Mouse (Mus musculus) common myeloid progenitor, adult 5-6 weeks (primary cell): ENCODE results near the gene Rpl27. TPM values are rescaled to one million over a fixed set of nuclear protein-coding genes. Genes with fewer than 3 reads are reported as not detected.
"Not testable (repeated sequence)": the region's sequence is repeated elsewhere in the genome, so short reads cannot be mapped to it uniquely, and the experiment has no call there.

Experiments
- ATAC-seq: replicated peaks from 2 replicates; pipeline ENCODE4 v1.8.0; 2016; ENCODE audit warnings: low read depth, mild to moderate bottlenecking, moderate TSS enrichment, inconsistent platforms; ENCODE audit not compliant: poor library complexity, severe bottlenecking
- total RNA-seq: library from RNA; stranded (forward); fragments of 200-1000, 187-1606 nt; gene quantifications from 2 replicates; pipeline ENCODE4 v1.2.3, GENCODE M21; 2017

The Rpl27 gene
- total RNA-seq, 1 experiment from 2014 or later = 3,230 TPM

DNA sequence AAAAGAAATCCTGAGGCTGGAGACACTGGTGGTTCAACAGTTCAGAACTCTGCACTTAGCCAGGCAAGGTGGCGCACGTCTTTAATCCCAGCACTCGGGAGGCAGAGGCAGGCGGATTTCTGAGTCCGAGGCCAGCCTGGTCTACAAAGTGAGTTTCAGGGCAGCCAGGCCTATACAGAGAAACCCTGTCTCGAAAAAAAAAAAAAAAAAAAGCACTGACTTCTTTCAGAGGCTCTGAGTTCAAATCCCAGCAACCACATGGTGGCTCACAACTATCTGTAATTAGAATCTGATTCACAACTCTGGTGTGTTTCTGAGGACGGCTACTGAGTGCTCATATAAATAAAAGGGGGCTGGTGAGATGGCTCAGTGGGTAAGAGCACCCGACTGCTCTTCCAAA lies 4.8 kb downstream of the Rpl27 start:
- ATAC-seq = not testable (repeated sequence)

DNA sequence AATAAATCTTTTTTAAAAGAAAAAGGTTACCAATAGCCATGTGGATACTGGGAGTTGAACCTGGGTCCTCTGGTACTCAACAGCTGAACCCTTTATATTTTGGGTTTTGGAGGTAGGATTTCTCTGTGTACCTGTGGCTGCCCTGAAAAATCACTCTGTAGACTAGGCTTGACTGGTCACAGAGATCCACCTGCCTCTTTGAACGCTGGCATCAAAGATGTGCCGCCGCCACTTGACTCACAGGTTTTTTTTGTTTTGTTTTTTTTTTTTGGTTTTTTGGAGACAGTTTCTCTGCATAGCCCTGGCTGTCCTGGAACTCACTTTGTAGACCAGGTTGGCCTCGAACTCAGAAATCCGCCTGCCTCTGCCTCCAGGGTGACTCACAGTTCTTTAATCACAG lies 5.7 kb downstream of the Rpl27 start:
- no peak for ATAC-seq

DNA sequence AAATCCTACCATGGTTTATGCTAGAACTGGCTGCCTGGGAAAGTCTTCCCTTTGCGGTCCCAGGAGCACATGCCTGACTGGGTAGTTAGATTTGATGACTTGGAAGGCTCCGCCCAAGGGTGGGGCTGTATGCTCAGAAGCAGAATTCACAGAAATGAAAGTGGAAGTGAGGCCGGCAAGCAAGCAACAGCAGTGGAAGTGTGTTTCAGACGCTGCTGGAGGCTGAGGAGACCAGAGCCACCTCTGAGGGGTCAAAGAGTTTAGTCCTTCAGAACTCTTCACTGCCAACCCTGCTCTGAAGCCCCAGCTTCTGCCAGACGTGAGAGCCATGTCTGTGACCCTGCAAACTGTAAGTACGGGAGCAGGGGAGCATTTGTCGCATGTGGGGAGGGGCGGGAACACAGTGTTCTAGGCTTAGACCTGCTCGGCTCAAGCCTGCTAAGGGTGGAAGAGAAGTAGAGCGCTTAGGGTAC lies 6.2 kb downstream of the Rpl27 start, which contains the start of gene Ifi35:
Gene Ifi35 (plus strand): TSS at position 134 of the 473 bp plus-strand sequence.
- peak; percentile 91 for ATAC-seq

DNA sequence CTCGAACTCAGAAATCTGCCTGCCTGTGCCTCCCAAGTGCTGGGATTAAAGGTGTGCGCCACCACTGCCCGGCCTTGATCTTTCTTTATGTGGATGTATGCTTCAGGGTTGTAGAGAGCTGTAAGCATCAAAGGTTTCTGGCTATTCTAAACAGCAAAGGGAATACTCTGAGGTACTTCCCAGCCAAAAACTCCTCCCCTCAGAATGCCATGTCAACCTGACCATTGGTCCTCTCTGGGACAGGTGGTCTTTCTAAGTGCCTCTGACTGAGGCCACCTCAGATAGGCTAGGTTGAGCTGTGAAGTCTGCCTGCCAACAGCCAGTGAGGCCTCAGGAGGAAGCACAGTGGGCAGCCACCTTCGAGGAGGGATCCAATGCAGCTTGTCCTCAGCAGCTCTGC lies 6.8 kb downstream of the Rpl27 start:
- ATAC-seq = no peak

DNA sequence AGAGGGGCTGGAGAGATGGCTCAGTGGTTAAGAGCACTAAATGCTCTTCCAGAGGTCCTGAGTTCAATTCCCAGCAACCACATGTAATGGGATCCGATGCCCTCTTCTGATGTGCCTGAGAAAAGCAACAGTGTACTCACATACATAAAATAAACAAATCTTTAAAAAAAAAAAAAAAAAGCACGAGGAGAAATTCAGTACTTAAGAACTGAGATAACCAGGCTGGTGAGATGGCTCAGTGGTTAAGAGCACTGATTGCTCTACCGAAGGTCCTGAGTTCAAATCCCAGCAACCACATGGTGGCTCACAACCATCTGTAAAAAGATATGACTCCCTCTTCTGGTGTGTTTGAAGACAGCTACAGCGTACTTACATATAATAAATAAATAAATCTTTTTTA lies 7.5 kb downstream of the Rpl27 start:
- ATAC-seq = not testable (repeated sequence)

DNA sequence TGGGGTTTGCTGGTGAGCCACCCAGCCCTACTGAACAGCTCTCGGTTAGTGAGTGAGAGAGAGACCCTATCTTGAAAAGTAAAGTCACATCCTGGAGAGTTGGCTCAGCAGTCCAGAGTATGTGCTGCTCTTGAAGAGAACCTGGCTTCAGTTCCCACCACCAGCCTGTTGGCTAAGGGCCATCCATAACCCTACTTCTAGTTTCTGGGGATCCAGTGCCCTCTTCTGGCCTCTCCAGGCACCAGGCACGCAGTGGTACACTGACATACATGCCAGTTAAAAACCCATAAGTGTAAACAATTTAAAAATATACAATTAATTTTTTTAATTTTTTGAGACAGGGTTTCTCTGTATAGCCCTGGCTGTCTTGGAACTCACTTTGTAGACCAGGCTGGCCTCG lies 8.3 kb downstream of the Rpl27 start:
- no peak for ATAC-seq

DNA sequence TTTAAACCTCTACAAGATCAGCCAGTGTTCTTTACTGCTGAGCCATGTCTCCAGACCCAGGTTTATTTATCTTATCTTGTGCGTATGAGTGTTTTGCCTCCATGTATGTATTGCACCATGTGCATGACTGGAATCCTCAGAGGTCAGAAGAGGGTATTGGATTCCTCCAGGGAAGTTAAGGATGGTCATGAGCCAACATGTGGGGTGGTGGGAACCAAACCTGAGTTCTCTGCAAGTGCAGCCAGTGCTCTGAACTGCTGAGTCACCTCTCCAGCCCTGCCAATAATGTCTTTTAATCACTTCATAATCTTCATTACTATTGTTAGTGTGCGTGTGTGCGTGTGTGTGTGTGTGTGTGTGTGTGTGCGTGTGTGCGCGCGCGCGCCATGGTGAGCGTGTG lies 9.4 kb downstream of the Rpl27 start:
- ATAC-seq = no peak

DNA sequence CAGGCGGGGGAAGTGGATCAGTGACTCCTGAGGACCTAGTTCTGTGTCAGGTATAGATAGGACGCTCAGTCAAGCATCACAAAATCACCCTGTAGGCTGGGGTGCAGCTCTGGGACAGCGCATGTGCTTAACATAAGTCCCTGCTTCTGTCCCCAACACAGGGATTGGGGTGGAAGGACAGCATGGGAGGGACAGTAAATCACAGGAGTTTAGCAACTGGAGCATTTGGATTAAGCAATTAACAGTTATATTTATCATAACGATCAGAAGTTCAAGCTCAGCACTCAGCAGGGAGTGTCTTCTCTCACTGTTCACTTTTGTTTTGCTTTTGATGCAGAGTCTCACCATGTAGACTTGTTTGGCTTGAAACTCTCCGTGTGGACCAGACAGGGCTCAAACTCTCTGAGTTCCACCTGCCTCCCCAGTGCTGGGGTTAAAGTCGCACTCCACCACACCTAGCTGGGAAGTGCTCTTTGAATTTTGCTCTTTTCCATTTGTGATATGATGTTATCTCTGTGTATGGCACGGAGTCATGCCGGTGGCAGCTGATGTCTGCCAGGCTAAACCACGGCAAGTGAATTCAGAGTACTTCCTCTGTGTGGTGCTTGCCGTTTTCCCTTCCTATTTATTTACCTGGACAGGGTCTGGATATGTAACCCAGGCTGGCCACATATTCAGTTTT lies 10.1 kb downstream of the Rpl27 start:
- ATAC-seq = no peak

DNA sequence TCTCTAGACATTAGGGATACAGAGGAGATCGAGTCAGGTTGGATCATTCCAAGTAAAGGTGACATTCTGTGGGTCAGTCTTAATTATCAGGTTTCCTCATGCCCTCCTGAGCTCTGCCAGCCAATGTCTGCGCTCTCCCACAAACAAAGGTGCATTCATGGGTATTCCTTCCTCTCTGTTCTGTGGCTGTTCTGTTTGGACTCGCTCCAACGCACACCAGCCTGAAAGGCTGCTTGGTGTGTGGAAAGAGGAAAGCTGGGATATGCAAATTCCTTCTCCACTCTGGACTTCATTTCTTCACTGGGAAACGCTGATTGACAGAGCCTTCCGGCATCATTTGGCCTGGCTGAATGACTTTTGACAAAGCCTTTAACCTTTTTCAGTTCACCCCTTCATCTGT lies 12.6 kb downstream of the Rpl27 start:
- no peak for ATAC-seq

DNA sequence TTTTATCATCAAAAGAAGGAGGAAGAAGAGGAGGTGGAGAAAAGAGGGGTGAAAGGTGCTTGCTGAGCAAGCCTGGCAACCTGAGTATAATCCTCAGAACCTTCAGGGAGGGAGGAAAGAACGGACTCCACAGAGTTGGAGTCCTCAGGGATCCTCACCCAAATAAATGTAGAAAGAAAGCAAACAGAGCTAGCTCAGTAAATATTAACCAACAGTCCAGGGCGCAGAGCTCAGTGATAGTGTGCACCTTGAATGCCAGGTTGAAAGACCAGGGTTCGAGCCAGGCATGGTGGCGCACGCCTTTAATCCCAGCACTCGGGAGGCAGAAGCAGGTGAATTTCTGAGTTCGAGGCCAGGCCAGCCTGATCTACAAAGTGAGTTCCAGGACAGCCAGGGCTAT lies 13.5 kb downstream of the Rpl27 start:
- no peak for ATAC-seq

DNA sequence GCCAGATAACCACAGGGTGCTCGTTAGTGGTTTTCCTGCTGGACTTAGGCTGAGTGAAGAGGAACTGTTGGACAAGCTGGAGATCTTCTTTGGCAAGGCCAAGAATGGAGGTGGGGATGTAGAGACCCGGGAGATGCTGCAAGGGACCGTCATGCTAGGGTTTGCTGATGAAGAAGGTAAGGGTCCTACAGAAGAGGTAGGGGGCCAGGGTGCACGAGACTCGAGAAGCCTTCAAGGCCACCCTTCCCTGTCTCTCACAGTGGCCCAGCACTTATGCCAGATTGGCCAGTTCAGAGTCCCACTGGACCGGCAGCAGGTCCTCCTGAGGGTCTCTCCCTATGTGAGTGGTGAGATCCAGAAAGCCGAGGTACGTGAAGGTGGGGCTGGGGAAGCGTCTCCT lies 15.5 kb downstream of the Rpl27 start:
- no peak for ATAC-seq

DNA sequence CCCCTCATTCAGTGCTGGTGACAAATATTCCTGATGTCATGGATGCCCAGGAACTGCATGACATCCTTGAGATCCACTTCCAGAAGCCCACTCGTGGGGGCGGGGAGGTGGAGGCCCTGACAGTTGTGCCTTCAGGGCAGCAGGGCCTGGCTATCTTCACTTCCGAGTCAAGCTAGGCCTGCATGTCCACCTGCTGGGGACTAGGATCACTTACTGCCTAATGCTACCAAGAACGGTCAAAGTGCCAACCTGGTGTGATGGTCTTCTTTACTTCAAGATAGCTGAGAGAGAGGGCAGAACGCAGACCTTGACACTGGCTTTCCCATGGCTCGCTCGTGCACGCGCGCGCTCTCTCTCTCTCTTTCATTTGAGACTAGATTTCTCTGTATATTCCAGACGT lies 16.1 kb downstream of the Rpl27 start:
- ATAC-seq = no peak

DNA sequence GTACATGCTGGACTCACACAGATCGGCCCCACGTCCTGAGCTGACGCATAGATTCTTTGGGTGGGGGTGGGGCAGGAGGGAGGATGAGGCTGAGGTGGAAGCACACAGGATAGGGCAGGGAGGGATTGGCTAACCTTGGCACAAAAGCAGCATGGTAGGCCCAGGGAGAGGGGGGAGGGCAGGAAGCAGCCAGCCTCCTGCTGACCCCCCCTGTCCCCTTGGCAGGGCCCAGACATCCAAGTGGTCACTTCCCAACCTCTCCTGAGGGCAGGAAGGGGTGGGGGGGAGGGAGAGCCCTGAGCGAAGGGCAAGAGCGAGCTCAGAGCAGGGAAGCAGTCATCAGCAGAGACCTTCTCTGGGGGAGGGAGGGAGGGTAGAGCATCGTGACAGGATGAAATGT lies 17.6 kb downstream of the Rpl27 start:
- ATAC-seq = no peak

DNA sequence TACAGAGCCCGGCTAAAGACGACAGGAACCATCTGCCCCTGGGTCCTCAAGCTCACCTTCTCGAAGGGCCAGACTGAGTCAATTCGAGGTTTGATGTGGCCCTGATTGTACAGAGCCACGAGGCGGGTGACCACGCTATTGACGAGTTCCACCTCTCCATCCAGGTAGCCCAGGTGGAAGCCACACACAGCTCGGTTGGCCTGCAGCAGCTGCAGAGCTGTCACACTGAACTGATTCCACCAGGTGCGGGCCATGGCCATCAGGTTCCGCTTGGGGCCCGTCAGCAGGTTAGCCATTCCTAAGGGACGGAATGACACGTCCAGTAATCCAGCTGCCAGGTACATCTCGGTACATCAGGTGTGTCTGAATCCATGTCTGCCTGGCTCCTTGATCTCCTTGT lies 18.2 kb downstream of the Rpl27 start:
- no peak for ATAC-seq

DNA sequence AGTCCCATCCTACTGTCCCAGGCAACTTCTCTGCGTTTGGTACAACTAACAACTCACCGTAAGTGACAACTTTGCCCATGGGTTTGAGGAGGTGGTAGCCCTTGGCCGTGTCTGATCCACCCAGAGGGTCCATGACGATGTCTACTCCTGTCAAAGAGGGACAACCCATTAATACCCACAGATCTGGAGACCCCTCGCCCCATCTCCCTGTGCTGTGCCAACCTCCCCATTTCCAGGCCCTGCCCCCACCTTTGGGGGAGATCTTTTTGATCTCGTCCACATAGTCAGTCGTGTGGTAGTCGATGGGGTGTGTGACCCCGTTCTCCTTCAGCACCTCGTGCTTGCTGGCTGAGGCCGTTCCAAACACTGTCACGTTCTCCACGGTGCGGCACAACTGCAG lies 20.0 kb downstream of the Rpl27 start:
- no peak for ATAC-seq

DNA sequence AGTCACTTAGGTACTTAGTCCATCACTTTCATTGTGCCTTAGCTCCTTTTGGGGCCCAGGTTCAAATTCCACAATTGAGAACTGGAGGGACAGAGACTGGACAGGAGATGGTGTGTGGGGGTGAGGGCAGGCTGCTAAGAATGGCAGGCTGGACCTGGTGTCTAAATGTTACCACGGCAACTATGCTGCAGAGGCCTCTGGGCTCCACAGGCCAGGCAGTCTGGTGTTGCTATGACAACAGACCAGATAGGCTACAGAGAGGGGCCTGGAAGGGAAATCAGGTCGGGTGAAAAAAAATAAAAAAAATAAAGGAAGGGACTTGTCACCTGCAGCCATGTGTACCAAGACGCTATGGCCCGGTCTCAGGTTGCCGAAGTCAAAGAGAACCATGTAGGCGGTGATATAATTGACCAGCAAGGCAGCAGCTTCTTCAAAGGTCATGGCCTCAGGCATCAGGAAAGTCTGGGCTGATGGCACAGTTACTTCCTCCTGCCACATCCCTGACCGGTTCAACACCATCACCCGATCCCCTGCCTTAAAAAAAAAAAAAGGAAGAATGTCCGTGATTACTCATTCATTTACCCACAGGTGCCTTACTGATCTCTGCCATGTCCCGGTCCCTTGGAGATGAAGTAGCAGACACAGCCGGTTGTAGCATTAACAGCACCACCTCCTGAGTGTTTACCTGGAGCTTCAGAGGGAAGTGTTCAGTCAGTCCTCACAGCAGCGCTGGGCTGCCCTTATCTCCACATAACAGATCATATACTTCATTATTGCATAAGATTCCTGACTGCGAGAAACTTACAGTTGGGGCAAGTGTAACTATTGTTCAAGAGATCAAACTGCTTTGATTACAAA lies 20.7 kb downstream of the Rpl27 start:
- ATAC-seq = 0 out of 2 replicates have a peak, but pooled peaks have one; percentile 5

DNA sequence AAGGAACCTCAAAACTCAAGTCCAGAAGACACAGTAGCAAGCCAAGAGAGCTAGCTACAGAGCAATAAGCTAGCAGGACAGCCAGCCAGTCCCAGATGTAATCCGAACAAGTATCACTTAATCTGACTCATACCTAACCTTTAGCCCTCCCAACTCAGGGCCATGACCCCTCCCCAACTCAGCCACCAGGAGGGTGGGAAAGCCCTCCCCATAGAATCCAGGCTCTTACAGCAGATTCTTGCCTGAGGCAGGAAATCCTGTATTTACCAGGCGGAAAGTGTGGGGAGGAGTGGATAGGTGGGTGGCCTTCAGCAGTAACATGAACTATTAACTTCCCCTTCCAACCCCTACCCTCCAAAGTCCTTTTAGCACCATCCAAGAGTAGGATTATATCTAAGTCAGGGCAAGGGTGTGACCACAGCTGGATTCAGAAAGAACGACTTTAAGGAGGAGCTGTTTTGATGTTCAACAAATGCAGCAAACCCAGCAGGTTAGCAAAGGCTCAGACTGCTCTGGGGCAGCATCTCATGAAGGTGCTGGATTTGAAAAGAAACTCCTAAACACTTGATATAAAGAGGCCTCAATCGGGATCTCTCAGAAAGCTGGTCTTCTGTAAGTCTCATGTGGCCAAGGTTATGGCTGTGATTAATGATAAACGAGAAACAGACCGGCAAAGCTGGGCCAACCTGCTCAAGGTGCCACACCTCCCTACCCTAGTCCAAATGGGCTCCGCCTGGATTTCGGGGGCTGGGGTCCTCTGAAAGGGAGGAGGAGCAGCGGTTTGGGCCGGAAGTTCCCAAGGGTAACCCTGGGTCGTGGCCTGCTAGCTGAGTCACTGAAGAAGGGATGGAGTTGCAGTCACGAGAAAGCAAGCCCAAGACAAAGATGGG lies 22.4 kb downstream of the Rpl27 start, which contains the start of gene Rnd2:
Gene Rnd2 (plus strand): TSS at position 789 of the 890 bp plus-strand sequence.
- ATAC-seq = peak; percentile 0; the same call in 1 of the 2 replicates

DNA sequence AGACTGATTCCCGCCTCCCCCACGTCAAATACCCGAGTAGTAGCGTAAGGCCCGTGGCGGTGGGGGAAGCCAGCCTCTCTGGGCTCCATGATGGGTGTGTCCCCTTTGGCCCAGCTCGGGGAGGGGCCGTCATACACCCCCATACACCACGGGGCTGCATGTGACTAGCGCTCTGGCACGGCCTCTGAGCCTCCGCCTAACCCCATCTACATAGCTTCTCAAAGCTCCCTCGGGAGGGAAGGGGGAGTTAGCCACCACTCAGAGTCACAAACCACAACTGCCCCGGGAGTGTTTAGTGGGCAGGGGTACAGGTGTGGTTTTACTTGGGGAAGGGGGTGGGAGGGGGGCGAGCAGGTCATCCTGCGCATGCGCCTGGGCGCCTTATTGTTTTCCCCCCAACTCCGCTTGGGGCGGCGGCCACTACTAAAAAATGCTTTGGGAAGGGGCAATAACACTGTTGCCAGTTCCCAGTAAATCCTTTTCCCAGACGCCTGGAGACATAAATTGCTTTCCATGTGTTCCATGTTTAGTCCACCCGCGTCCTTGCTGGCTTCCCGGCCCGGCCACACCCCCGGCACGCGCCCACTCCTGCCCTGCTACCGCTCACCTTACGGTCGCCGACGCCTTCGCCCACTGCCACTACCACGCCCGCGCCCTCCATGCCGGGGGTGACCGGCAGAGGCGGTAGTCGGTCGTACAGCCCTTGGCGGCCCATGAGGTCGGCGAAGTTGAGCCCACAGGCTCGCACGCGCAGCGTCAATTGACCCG lies 23.2 kb downstream of the Rpl27 start:
- peak; percentile 13; the same call in 1 of the 2 replicates for ATAC-seq

DNA sequence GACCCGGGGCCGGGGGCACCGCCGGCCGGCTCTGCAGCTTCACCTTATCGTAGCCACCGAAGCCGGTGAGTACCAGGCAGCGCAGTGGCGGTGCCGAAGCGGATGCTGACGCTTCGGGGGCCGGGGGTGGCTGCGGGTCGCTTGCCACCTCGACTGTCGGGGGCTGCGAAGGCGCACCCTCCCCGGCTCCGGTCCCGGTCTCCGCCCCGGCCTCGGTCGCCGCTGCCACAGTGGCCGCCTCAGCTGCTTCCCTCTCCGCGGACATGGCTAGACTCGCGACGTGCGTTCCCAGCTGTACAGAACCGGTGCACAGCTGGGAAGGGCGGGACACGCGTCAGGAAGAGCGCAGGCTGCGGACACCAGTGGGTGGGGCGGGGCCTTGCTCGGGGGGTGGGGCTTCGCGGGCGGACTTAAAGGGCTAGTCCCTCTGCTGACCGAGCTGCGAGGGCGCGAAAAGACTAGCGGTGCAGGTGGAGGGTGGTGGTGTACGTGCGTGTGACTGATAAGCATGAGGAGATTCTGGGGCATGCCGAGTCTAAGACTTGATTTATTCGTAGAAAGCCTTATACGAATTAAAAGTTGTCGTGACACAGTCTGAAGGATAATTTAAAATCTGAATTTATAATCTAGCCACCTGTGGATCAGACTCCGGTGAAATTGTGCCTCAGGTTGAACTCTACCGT lies 23.9 kb downstream of the Rpl27 start, which contains the start of gene Vat1:
Gene Vat1 (minus strand): TSS at position 362 of the 683 bp plus-strand sequence.
- ATAC-seq = peak; percentile 8; the same call in 1 of the 2 replicates
